In the genomic region with DNA sequence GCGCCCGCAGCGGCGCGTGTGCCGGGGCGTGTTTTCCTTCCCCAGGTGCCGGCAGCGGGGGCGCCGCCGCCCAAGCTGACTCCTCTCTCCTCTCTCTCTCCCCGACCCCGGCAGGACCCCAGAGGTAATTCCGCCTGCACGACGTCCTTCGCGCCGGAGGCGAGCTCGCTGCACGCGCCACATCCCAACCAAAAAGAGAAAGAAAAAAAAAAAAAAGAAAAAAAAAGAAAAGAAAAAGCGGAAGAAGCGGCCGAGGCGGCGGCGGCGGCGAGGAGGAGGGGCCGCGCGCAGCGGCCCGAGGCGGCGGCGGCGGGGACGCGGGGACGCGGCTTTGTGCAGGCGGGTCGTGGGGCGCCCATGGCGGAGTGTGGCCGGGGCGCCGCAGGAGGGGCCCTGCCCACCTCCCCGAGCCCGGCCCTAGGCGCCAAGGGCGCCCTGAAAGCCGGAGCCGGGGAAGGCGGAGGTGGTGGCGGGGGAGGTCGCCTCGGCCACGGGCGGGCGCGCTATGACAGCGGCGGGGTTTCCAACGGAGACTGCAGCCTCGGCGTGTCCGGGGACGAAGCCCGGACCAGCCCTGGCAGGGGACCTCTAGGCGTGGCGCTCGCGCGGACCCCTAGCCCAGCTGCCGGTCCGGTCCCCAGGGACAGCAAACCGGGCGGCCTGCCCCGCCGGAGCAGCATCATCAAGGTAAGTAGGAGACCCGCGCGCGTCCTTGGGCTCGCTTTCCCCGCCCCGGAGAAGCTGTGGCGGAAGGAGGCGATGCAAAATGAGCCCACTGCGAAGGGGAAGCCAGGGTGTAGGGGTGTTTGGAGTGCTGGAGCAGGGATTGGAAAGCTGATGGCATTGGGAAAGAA, we compare ENCODE assay signal across 8 mouse cellular contexts. TPM values are rescaled to one million over a fixed set of nuclear protein-coding genes. Genes with fewer than 3 reads are reported as not detected.
DNase-seq lines count a peak whose midpoint lies in the region; ATAC-seq lines count a peak whose summit lies in the region.

Plcl2 (plus strand) TSS at position 153 of the 854 bp plus-strand sequence.

- peaks cover 37% of the 10 kb centered on the region for H3K4me1 ChIP-seq in hindbrain, embryonic 13.5 days (replicated peaks)

- peak within 1 kb of the TSS; percentile 69 for H3K4me2 ChIP-seq in hindbrain, embryonic 13.5 days

- peak; percentile 76 for ATAC-seq in hindbrain, embryonic 13.5 days (ENCODE audit: low FRiP score)

- H3K4me3 ChIP-seq in hindbrain, embryonic 13.5 days, result peak within 1 kb of the TSS; percentile 78

- peak; percentile 68 for DNase-seq in R1 (ENCODE audit: low read depth, low spot score)
- DNase-seq in cerebellum, postnatal 14 days, result peak; percentile 76 to 81
- DNase-seq in frontal cortex, postnatal 14 days (ENCODE audit: low spot score in 2 of 2), result peak; percentile 27 to 50
- DNase-seq in layer of hippocampus, postnatal 36 days, result peak; percentile 56 to 60
- peak; percentile 69 to 72 for DNase-seq in lung, postnatal 4 days
- DNase-seq in retina, embryonic 14.5 days (ENCODE audit: low spot score), result peak; percentile 63
- DNase-seq in thymus, postnatal 36 days, result peak; percentile 81 to 82

- peak within 1 kb of the TSS; percentile 96 for H3K9ac ChIP-seq in hindbrain, embryonic 13.5 days

- no peaks in the 10 kb centered on the region for H3K36me3 ChIP-seq in hindbrain, embryonic 13.5 days

- WGBS in hindbrain, embryonic 13.5 days, result under 1% methylated on average over 53 of the region's 95 CpGs

- H3K27ac ChIP-seq in hindbrain, embryonic 13.5 days, result peak within 1 kb of the TSS; percentile 97

- no peaks in the 10 kb centered on the region for H3K27me3 ChIP-seq in hindbrain, embryonic 13.5 days

- H3K9me3 ChIP-seq in hindbrain, embryonic 13.5 days, result no peaks in the 10 kb centered on the region

RNA-seq across cellular contexts. Expression of gene Plcl2, which starts in this region (rescaled TPM):
- polyA plus RNA-seq in hindbrain, embryonic 13.5 days (2015; fragmentation: Nextera tagmentation; extraction: Ambion mirVana), result 7.6 and 8.4 TPM in 2 replicates
- 10 to 100 TPM; 60.0 to 63.7 TPM for total RNA-seq in layer of hippocampus, postnatal 36 days (2021)

Comparison
In these comparisons a context has a peak if more than half of its experiments do, and no peak if none do; other contexts are left out.
1. Peak in every context shown above with its lines: DNase-seq, ATAC-seq, H3K4me3 ChIP-seq and H3K27ac ChIP-seq.